Mouse (Mus musculus) ovary, postnatal 14 days (tissue): Measurements from ENCODE around the gene Bloc1s4.

Source experiments
- DNase-seq: peaks from one replicate; pipeline ENCODE4 v3.0.0; 2022; ENCODE audit warnings: low spot score

The Bloc1s4 gene

DNA sequence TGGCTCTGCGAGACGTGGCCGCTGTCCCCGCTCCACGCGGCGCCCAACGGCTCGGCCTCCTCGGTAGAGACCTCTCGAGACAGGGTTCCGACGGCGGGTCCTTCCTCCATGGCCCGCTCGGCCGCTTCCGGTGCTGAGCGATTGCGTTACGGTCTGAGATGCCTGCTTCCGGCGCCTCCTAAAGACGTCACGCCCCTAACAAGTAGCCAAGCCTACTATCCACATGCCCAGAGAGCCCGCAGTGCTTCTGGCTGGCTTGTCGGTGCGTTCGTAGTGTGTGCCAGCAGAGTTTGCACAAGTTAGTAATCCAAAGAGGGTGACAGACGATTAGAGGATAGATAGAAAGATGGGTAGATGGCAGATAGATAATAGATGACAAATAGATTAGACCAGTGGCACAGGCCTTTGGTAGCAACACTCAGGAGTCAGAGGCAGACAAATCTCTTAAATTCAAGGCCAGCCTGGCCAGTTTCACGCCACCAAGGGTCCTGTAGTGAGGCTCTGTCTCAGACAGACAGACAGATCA, at the start of gene Bloc1s4:
Bloc1s4 (minus strand) TSS at position 115 of the 526 bp plus-strand sequence.
- peak; percentile 88 for DNase-seq

- DNase-seq, result no peak
Measured at GRCm38 (mm10) chr5:36797291-36797690, 48.8 kb upstream of the Bloc1s4 start.

DNA sequence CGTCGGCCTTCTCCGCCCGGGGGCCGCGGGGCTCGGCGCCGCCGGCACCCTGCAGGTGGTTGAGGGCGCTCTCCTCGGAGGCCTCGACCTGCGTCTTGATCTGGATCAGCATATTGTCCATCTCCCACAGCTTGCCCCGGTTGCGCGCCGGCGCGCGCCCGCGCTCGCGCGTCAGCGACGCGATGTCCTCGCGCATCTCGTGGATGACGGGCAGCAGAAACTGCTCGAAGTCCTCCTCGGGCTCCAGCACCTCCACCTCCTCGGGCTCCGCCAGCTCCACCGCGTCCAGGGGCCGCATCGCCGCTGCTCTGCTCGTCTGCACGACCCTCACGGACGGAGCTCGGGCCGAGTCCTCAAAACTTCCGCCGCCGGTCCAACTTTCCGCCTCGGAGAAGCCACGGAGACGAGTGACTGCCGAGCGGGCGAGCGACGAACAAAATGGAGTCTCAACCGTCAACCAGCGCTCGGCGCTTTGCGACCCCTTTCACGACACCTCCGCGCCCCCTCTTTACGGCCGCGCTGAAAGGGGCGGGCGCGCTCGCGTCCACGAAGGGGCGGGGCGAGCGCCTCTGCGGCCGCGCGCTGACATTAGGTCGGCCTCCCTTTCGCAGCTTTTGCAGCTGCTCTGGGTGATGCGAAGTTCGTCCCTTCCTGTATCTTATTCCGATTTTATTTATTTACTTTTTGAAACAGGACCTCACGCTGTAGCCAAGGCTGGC, 48.0 kb upstream of the Bloc1s4 start, which contains the start of gene Mrfap1:
Mrfap1 (minus strand) TSS at position 477 of the 719 bp plus-strand sequence.
- DNase-seq, result peak; percentile 90

- DNase-seq, result peak; percentile 52
Measured at GRCm38 (mm10) chr5:36795647-36796295, 47.3 kb upstream of the Bloc1s4 start.

- no peak for DNase-seq
Measured at GRCm38 (mm10) chr5:36791861-36792260, 43.4 kb upstream of the Bloc1s4 start.

- no peak for DNase-seq
Measured at GRCm38 (mm10) chr5:36786052-36786451, 37.6 kb upstream of the Bloc1s4 start.

- no peak for DNase-seq
Measured at GRCm38 (mm10) chr5:36779512-36779911, 31.1 kb upstream of the Bloc1s4 start.

DNA sequence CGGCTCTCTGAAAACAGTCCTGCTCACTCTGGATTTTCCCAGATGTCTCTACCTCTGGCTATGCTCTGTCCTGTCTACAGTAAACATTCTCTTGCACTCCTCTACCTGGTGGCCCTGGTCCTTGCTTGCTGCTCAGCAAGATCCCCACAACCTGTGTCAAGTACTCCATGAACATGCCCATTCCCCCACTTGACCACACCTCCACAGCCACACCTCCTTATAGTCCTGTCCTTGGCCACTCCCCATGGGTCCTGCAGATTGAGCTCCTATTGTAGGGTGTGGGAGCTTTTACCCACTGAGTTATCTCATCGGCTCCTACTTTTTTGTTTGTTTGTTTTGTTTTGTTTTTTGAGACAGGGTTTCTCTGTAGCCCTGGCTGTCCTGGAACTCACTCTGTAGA, 30.5 kb upstream of the Bloc1s4 start:
- no peak for DNase-seq

- DNase-seq, result no peak
Measured at GRCm38 (mm10) chr5:36777186-36777585, 28.7 kb upstream of the Bloc1s4 start.

DNA sequence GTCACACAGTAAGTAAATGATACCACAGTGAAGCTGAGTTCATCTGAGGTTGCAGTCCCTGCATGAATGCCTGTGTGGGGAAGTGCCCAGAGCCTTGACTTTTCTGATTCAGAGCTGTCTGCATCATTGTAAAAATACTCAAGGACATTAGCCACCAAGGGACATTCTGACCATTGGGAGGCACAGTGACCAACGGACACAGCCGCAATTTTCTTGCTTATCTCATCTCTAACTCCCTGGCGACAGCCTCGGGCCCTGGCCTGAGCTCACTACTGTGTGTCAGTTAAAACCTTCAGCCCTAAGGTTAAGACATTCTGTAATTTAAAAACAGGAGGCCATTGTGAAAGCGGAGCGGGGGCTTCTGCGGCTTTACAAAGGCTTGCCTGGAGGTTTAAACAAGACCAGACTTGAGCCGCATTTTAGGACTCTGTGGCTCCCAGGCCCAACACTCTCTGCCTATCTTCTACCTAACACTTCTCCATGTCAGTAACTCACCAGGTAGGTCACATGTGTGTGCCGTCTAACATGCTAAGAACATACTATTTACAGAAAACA, 27.6 kb upstream of the Bloc1s4 start:
- no peak for DNase-seq

GRCm38 (mm10) chr5:36775317-36775716, 26.9 kb upstream of the Bloc1s4 start:
- no peak for DNase-seq

- no peak for DNase-seq
Measured at GRCm38 (mm10) chr5:36772586-36772985, 24.1 kb upstream of the Bloc1s4 start.

DNA sequence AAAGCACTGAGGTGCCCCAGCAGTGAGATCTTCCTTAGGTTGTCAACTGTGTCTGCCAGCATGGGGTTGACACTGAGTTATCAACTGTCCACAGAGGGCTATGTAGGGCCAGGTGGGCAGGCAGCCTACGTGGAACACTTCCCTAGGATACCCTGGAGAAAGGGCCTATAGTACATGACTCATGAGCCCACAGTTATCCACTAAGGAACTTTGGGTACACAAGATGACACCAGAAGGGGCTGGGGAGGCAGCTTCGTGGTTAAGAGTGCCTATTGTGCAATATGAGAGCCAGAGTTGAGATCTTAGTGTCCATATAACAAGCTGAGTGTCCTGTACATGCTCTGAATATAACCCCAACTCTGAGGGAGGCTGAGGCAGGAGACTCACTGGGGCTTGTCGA, 21.2 kb upstream of the Bloc1s4 start:
- no peak for DNase-seq

DNA sequence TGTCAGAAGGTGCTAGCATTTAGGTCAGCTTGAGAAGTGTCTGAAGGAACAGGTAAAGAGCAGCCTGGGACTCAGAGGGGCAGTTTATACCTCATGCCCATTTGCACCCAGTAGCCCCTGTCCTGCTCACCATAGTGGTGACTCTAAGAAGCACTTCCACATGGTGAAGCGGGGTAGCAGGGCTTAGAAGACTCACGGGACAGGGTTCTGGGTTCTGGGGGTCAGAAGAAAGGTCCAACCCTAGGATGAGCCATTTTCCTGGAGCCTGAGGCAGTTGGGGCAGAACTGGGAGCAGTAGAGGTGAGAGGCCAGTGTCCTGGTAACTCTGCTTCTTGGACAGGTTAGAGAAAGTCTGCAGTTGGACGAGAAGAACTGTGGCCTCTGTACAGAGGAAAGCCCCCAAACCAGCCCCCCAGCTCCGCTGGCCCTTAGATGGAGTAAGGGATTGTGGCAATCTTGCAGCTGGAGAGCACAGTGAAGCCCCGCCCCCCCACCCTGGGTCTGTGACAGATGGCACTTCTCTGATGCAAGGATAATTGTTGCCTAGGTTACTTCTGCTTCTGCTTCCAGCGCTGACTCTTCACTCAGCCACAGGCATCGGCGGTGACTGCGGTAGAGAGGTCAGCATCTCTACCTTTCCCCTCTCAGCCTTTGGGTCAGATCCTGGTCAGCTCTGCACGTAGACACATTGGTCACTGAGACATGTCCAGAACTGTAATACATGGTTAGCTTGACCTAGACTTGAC, 18.7 kb upstream of the Bloc1s4 start:
- no peak for DNase-seq

DNA sequence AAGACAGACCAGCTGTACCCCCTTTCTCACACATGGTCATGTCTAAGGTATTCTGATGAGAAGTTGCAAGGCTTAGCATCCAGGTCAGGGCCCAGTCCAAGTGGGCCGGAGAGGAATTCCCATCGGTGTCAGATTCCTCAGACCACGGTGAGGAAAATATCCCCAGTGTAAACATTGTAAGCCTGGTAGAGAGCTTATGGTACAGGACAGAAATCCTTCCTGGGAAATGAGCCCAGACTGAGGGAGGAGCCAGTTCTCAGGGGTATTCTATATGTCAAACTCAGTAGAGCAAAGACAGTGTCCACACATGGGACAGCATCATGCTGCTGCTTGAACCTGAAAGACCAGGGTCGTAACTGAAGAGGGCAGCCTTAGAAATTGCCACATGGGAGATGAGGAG, 11.4 kb upstream of the Bloc1s4 start:
- no peak for DNase-seq

DNA sequence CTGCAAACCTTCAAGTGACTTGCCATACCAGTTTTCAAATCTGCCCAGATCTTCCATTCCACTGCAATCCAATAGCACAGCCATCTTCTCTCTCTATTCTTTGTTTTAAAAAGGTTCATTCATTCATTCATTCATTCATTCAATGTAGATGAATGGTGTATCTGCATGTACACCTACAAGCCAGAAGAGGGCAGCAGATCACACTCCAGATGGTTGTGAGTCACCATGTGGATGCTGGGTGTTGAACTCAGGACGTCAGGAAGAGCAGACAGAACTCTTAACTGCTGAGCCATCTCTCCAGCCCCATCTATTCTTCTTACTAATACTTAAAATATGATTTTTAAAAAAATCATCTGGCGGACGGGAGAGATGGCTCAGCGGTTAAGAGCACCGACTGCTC, 8.6 kb upstream of the Bloc1s4 start:
- DNase-seq, result no peak

GRCm38 (mm10) chr5:36750119-36751078, 1.9 kb upstream of the Bloc1s4 start:
- DNase-seq, result no peak

- no peak for DNase-seq
Measured at GRCm38 (mm10) chr5:36747794-36748535, 485 bp downstream of the Bloc1s4 start.

GRCm38 (mm10) chr5:36747071-36747470, 1.4 kb downstream of the Bloc1s4 start:
- no peak for DNase-seq

DNA sequence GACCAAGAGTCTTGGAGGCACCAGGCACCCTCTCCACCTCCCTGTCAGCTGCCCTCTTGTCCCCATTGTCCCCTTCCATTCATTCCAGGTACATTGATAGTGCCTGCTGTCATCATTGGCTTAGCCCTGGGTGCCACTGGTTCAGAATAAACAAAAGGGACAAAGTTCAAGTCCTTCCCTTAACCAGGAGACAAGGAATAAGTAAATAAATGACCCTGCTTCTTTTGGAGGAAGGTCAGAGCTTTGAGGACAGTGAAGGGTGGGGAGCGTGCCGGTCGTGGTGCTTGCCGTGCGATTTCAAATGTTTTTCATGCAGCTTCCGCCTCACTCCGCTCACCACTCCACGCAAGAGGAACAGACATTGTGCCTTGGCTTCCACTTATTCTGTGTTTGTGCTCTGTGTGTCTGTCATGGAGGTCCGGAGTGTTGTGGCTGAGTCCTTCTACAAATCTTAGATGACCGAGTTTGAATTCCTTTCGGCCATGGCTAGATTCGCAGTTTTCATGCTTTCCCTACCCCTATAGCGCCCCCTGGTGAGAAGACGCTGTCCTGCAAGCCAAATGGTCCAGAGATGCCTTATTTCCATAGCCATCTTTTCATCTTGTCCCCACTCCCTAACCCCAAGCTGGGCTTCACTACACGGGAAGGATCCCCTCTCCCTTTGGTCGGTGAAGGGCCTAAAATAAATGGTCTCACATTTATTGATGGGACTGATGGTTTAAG, 6.2 kb downstream of the Bloc1s4 start:
- DNase-seq, result peak; percentile 89
